ENCODE assay signal across 24 mouse cellular contexts in the genomic region with DNA sequence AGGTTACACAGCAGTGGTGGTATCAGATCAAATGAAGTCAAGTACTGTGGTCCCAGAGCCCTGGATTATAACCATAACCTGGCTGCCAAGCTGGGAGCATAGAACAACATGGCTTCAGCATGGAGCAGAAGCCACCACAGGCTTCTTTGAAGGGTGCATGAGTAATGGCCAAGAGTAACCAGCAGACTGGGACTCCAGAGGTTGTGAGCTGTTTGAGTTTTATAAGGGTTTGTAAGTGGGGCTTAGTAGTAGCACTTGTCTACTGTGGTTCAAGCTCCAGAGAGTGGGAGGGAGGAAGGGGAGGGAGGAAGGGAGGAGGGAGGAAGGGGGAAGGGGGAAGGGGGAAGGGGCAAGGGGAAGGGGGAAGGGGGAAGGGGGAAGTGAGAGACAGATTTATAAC. TPM values are rescaled to one million over a fixed set of nuclear protein-coding genes. Genes with fewer than 3 reads are reported as not detected.
A peak's percentile ranks its signal among the peaks of the same experiment; 100 is the strongest.
DNase-seq lines count a peak whose midpoint lies in the region; ATAC-seq and TF ChIP-seq lines count a peak whose summit lies in the region.
"Had no signal": no experiment of that assay in that cellular context is flagged by ENCODE, and none has a peak within 500 bp of the region (broad histone marks: within the 10 kb centered on the region; RNA-seq: fewer than 3 reads in every experiment).

No protein-coding gene starts in this region.

- TF ChIP-seq EP300 in lung, postnatal 0 days (IDR thresholded peaks at IDR 0.05) = no peak

- H3K27ac ChIP-seq in lung, embryonic 14.5 days (ENCODE audit: low read depth) = no peak overlapping the region
- no peak overlapping the region for H3K27ac ChIP-seq in lung, postnatal 0 days (ENCODE audit: low read length)
- H3K27ac ChIP-seq in embryonic facial prominence, embryonic 10.5 days (replicated peaks) = 0 out of 2 replicates have a peak overlapping the region, but pooled peaks have one; percentile 14
- H3K27ac ChIP-seq: embryonic facial prominence, embryonic 13.5 days; forebrain, embryonic 13.5 days; gastrocnemius, adult 2 months; heart, embryonic 15.5 days; hindbrain, embryonic 12.5 days; hindbrain, embryonic 15.5 days had no signal

- H3K27me3 ChIP-seq in lung, embryonic 14.5 days (ENCODE audit: insufficient read depth, low read length) = no peaks in the 10 kb centered on the region
- H3K27me3 ChIP-seq in lung, postnatal 0 days (replicated peaks; ENCODE audit: insufficient read depth, low read length) = no peaks in the 10 kb centered on the region
- H3K27me3 ChIP-seq in embryonic facial prominence, embryonic 10.5 days (replicated peaks; ENCODE audit: low read depth, poor library complexity, severe bottlenecking) = peaks cover 35% of the 10 kb centered on the region
- H3K27me3 ChIP-seq: embryonic facial prominence, embryonic 13.5 days; heart, embryonic 12.5 days; heart, embryonic 15.5 days; hindbrain, embryonic 12.5 days; hindbrain, embryonic 15.5 days had no signal

- no peak for DNase-seq in lung, embryonic 14.5 days
- DNase-seq in lung, postnatal 4 days = no peak
- peak; percentile 66 for DNase-seq in lung, postnatal 0 days (ENCODE audit: low spot score)
- DNase-seq in lung, postnatal 14 days = no peak
- DNase-seq in embryonic facial prominence, embryonic 10.5 days (ENCODE audit: low spot score) = no peak
- DNase-seq in lung, postnatal 36 days = peak; percentile 41
- DNase-seq: cerebellum, adult 11 months; cerebellum, adult 2 months; cerebellum, adult 9-11 months; cerebellum, postnatal 25 days; forebrain, postnatal 0 days; gastrocnemius, adult 2 months; gastrocnemius, postnatal 14 days; heart, adult 18-20 months; heart, postnatal 10 days; heart, postnatal 36 days had no signal

- no peaks in the 10 kb centered on the region for H3K9me3 ChIP-seq in lung, embryonic 14.5 days (ENCODE audit: low read depth, low read length)
- no peaks in the 10 kb centered on the region for H3K9me3 ChIP-seq in lung, postnatal 0 days (ENCODE audit: low read length)
- H3K9me3 ChIP-seq in embryonic facial prominence, embryonic 10.5 days = peaks cover 4% of the 10 kb centered on the region; the same call in 1 of the 2 replicates
- H3K9me3 ChIP-seq: embryonic facial prominence, embryonic 13.5 days; heart, embryonic 15.5 days; hindbrain, embryonic 15.5 days had no signal

- no peak for TF ChIP-seq CTCF in lung, embryonic 14.5 days (IDR thresholded peaks at IDR 0.05; ENCODE audit: low read depth)
- no peak for TF ChIP-seq CTCF in lung, postnatal 0 days (IDR thresholded peaks at IDR 0.05)

- H3K4me1 ChIP-seq in lung, embryonic 14.5 days (ENCODE audit: insufficient read depth) = no peaks in the 10 kb centered on the region; the same call in 1 of the 2 replicates
- no peaks in the 10 kb centered on the region for H3K4me1 ChIP-seq in lung, postnatal 0 days (ENCODE audit: insufficient read depth, low read depth, low read length)
- H3K4me1 ChIP-seq in embryonic facial prominence, embryonic 10.5 days = peaks cover 22% of the 10 kb centered on the region
- H3K4me1 ChIP-seq: embryonic facial prominence, embryonic 13.5 days had no signal

- peaks cover 7% of the 10 kb centered on the region; the same call in 1 of the 2 replicates for H3K36me3 ChIP-seq in lung, embryonic 14.5 days (ENCODE audit: insufficient read depth)
- no peaks in the 10 kb centered on the region for H3K36me3 ChIP-seq in lung, postnatal 0 days (ENCODE audit: insufficient read depth, low read length)
- H3K36me3 ChIP-seq in embryonic facial prominence, embryonic 10.5 days (replicated peaks) = peaks cover 11% of the 10 kb centered on the region
- H3K36me3 ChIP-seq: embryonic facial prominence, embryonic 13.5 days; heart, embryonic 15.5 days; hindbrain, embryonic 12.5 days; hindbrain, embryonic 15.5 days had no signal

- ATAC-seq in lung, embryonic 14.5 days (ENCODE audit: insufficient read depth) = peak; percentile 14; the same call in 1 of the 2 replicates
- ATAC-seq in lung, postnatal 0 days = peak; percentile 74
- ATAC-seq: CD4-positive, CD25-positive, alpha-beta regulatory T cell, adult 4 months; forebrain, embryonic 13.5 days; forebrain, postnatal 0 days had no signal

- no peak overlapping the region for H3K4me3 ChIP-seq in lung, embryonic 14.5 days (ENCODE audit: low read depth, low read length)
- no peak overlapping the region for H3K4me3 ChIP-seq in lung, postnatal 0 days (ENCODE audit: low read depth, low read length)
- H3K4me3 ChIP-seq in embryonic facial prominence, embryonic 10.5 days = no peak overlapping the region
- H3K4me3 ChIP-seq: embryonic facial prominence, embryonic 13.5 days; erythroblast, embryonic 14.5 days; forebrain, embryonic 13.5 days; gastrocnemius, adult 2 months; heart, embryonic 12.5 days; heart, embryonic 15.5 days; hindbrain, embryonic 12.5 days; hindbrain, embryonic 15.5 days had no signal

- H3K9ac ChIP-seq in lung, embryonic 14.5 days = no peak overlapping the region
- no peak overlapping the region for H3K9ac ChIP-seq in lung, postnatal 0 days (replicated peaks; ENCODE audit: low read depth)
- H3K9ac ChIP-seq: embryonic facial prominence, embryonic 13.5 days; forebrain, embryonic 13.5 days; forebrain, postnatal 0 days; heart, embryonic 12.5 days; heart, embryonic 15.5 days; hindbrain, embryonic 12.5 days; hindbrain, embryonic 15.5 days had no signal

- H3K4me2 ChIP-seq in lung, embryonic 14.5 days = no peak overlapping the region
- no peak overlapping the region for H3K4me2 ChIP-seq in lung, postnatal 0 days (replicated peaks; ENCODE audit: low read depth, low read length)
- H3K4me2 ChIP-seq: embryonic facial prominence, embryonic 13.5 days; forebrain, embryonic 13.5 days; heart, embryonic 12.5 days; heart, embryonic 15.5 days; hindbrain, embryonic 12.5 days; hindbrain, embryonic 15.5 days had no signal

RNA-seq across cellular contexts. Expression of a gene that starts 38.1 kb away (rescaled TPM):
- 12.8 and 13.4 TPM in 2 replicates for polyA plus RNA-seq in lung, embryonic 14.5 days (2014; fragmentation: Nextera tagmentation; extraction: Ambion mirVana)
- 7.4 and 8.1 TPM in 2 replicates for polyA plus RNA-seq in lung, postnatal 0 days (2015; fragmentation: Nextera tagmentation; extraction: Ambion mirVana)
- 10.7 and 12.0 TPM in 2 replicates for polyA plus RNA-seq in embryonic facial prominence, embryonic 10.5 days (2016; fragmentation: Nextera tagmentation; extraction: Ambion mirVana)

Comparison
In these comparisons a context has a peak if more than half of its experiments do, and no peak if none do; other contexts are left out.
1. DNase-seq: peak in lung, postnatal 0 days (single experiment) and lung, postnatal 36 days (single experiment); none in lung, embryonic 14.5 days (single experiment), lung, postnatal 4 days (0 of 2), lung, postnatal 14 days (single experiment) and embryonic facial prominence, embryonic 10.5 days (single experiment).